Mouse (Mus musculus) MEL (cell line): ENCODE data around the gene Ddi2. TPM values are rescaled to one million over a fixed set of nuclear protein-coding genes. Genes with fewer than 3 reads are reported as not detected.

Source experiments
- DNase-seq: peaks from one replicate; pipeline ENCODE4 v3.0.0; 2011; ENCODE audit warnings: low read depth, low spot score
- H3K27ac ChIP-seq: 2 replicates; pipeline ENCODE4 v1.5.1; 2012; ENCODE audit warnings: low read depth, mild to moderate bottlenecking, control low read depth, low read length, moderate library complexity; ENCODE audit not compliant: control insufficient read depth
- H3K27me3 ChIP-seq, 2 experiments: fragments of 150-350 bp in 1 of 2; sonication (generic) in 1 of 2; 2 replicates each; pipeline ENCODE4 v1.6.1; 2012; ENCODE audit warnings: low read length in 2 of 2, mild to moderate bottlenecking in 2 of 2, improper control_type of control experiment in 1 of 2, moderate library complexity in 1 of 2; ENCODE audit not compliant: insufficient read depth in 2 of 2, control insufficient read depth in 1 of 2
- H3K36me3 ChIP-seq, 2 experiments: 2 replicates each; pipeline ENCODE4 v1.6.1; 2012 to 2014; ENCODE audit warnings: low read length in 2 of 2, improper control_type of control experiment in 1 of 2, inconsistent platforms in 1 of 2, mild to moderate bottlenecking in 1 of 2; ENCODE audit not compliant: insufficient read depth in 2 of 2, control insufficient read depth in 1 of 2
- H3K4me1 ChIP-seq, 2 experiments: fragments of 150-350 bp in 1 of 2; sonication (generic) in 1 of 2; 2 replicates each; pipeline ENCODE4 v1.6.1; 2012; ENCODE audit warnings: low read length in 2 of 2, improper control_type of control experiment in 1 of 2, mild to moderate bottlenecking in 1 of 2; ENCODE audit not compliant: insufficient read depth in 2 of 2, control insufficient read depth in 1 of 2
- H3K4me3 ChIP-seq, 2 experiments: fragments of 150-350 bp in 1 of 2; sonication (generic) in 1 of 2; 2 replicates each; pipeline ENCODE4 v1.5.1; 2012; ENCODE audit warnings: low read depth in 2 of 2, low read length in 2 of 2, mild to moderate bottlenecking in 2 of 2, moderate library complexity in 2 of 2, control low read depth in 1 of 2, improper control_type of control experiment in 1 of 2; ENCODE audit not compliant: control insufficient read depth in 1 of 2, insufficient read depth in 1 of 2
- H3K79me2 ChIP-seq: 2 replicates; pipeline ENCODE4 v1.6.1; 2012; ENCODE audit warnings: mild to moderate bottlenecking, low read length, moderate library complexity; ENCODE audit not compliant: control insufficient read depth, poor library complexity, insufficient read depth
- H3K9ac ChIP-seq: 2 replicates; pipeline ENCODE4 v1.6.1; 2012; ENCODE audit warnings: low read depth, mild to moderate bottlenecking, control low read depth, low read length, moderate library complexity; ENCODE audit not compliant: control insufficient read depth, poor library complexity, severe bottlenecking
- H3K9me3 ChIP-seq: fragments of 150-350 bp; sonication (generic); replicated peaks from 2 replicates; pipeline ENCODE4 v1.6.1; 2012; ENCODE audit warnings: mild to moderate bottlenecking, low read length, improper control_type of control experiment, moderate library complexity; ENCODE audit not compliant: insufficient read depth
- CHD1 ChIP-seq: IDR thresholded peaks from 2 replicates; pipeline ENCODE4 v1.6.1; 2012; ENCODE audit warnings: low read depth, mild to moderate bottlenecking, inconsistent platforms, low read length, improper control_type of control experiment
- CHD2 ChIP-seq: IDR thresholded peaks from 2 replicates; pipeline ENCODE4 v1.6.1; 2011; ENCODE audit warnings: low read length, improper control_type of control experiment
- CTCF ChIP-seq, 3 experiments: IDR thresholded peaks in 2 of 3; conservative IDR thresholded peaks in 1 of 3; 2 replicates each; pipeline ENCODE4 v1.5.1; 2011 to 2012; ENCODE audit warnings: low read length in 3 of 3, low read depth in 2 of 3, mild to moderate bottlenecking in 2 of 3, improper control_type of control experiment in 1 of 3, inconsistent platforms in 1 of 3, mixed read lengths in 1 of 3, moderate library complexity in 1 of 3; ENCODE audit not compliant: control insufficient read depth in 1 of 3, insufficient read depth in 1 of 3, poor library complexity in 1 of 3, severe bottlenecking in 1 of 3
- ELF1 ChIP-seq: IDR thresholded peaks from 2 replicates; pipeline ENCODE4 v1.6.1; 2014; ENCODE audit warnings: low read depth, mild to moderate bottlenecking, inconsistent platforms, low read length, improper control_type of control experiment, moderate library complexity
- GABPA ChIP-seq: IDR thresholded peaks from 2 replicates; pipeline ENCODE4 v1.6.1; 2012; ENCODE audit warnings: low read depth, mild to moderate bottlenecking, inconsistent platforms, low read length, improper control_type of control experiment, moderate library complexity
- HCFC1 ChIP-seq: IDR thresholded peaks from 2 replicates; pipeline ENCODE4 v1.6.1; 2012; ENCODE audit warnings: low read depth, mild to moderate bottlenecking, inconsistent platforms, low read length, improper control_type of control experiment, moderate library complexity
- JUND ChIP-seq: IDR thresholded peaks from 2 replicates; pipeline ENCODE4 v1.6.1; 2011; ENCODE audit warnings: low read depth, mild to moderate bottlenecking, improper control_type of control experiment, low read length
- MAFK ChIP-seq: IDR thresholded peaks from 2 replicates; pipeline ENCODE4 v1.6.1; 2011; ENCODE audit warnings: low read depth, mild to moderate bottlenecking, low read length, improper control_type of control experiment, borderline replicate concordance
- MAX ChIP-seq: IDR thresholded peaks from 2 replicates; pipeline ENCODE4 v1.6.1; 2011; ENCODE audit warnings: low read length, improper control_type of control experiment
- MAZ ChIP-seq: IDR thresholded peaks from 2 replicates; pipeline ENCODE4 v1.6.1; 2012; ENCODE audit warnings: low read depth, mild to moderate bottlenecking, inconsistent platforms, low read length, improper control_type of control experiment
- MEF2A ChIP-seq: IDR thresholded peaks from 2 replicates; pipeline ENCODE4 v1.6.1; 2014; ENCODE audit warnings: low read depth, mild to moderate bottlenecking, inconsistent platforms, low read length, improper control_type of control experiment; ENCODE audit not compliant: poor library complexity, insufficient replicate concordance, severe bottlenecking; ENCODE audit errors: extremely low read depth
- POLR2AphosphoS2 ChIP-seq: IDR thresholded peaks from 2 replicates; pipeline ENCODE4 v1.6.1; 2011; ENCODE audit warnings: low read length, improper control_type of control experiment
- POLR2AphosphoS5 ChIP-seq: IDR thresholded peaks from 2 replicates; pipeline ENCODE4 v1.6.1; 2012; ENCODE audit warnings: low read depth, borderline replicate concordance, mild to moderate bottlenecking, inconsistent platforms, low read length, moderate library complexity, mixed read lengths
- RCOR1 ChIP-seq: IDR thresholded peaks from 2 replicates; pipeline ENCODE4 v1.6.1; 2012; ENCODE audit warnings: low read depth, mild to moderate bottlenecking, inconsistent platforms, low read length, improper control_type of control experiment
- SMC3 ChIP-seq: IDR thresholded peaks from 2 replicates; pipeline ENCODE4 v1.6.1; 2011; ENCODE audit warnings: low read depth, low read length, improper control_type of control experiment
- TBP ChIP-seq: IDR thresholded peaks from 2 replicates; pipeline ENCODE4 v1.8.0; 2011; ENCODE audit warnings: low read depth, low read length, improper control_type of control experiment
- USF2 ChIP-seq, 2 experiments: IDR thresholded peaks; 2 replicates each; pipeline ENCODE4 v1.6.1; 2011 to 2012; ENCODE audit warnings: improper control_type of control experiment in 2 of 2, low read length in 2 of 2, borderline replicate concordance in 1 of 2, inconsistent platforms in 1 of 2, low read depth in 1 of 2, mild to moderate bottlenecking in 1 of 2; ENCODE audit not compliant: insufficient read depth in 1 of 2
- ZMIZ1 ChIP-seq: IDR thresholded peaks from 2 replicates; pipeline ENCODE4 v1.6.1; 2012; ENCODE audit warnings: low read depth, mild to moderate bottlenecking, inconsistent platforms, low read length, improper control_type of control experiment, moderate library complexity
- ZNF384 ChIP-seq: IDR thresholded peaks from 2 replicates; pipeline ENCODE4 v1.6.1; 2012; ENCODE audit warnings: low read depth, mild to moderate bottlenecking, inconsistent platforms, low read length, improper control_type of control experiment
- polyA plus RNA-seq, 2 experiments: library from polyadenylated mRNA; stranded (reverse) in 1 of 2; unstranded in 1 of 2; fragments of >175 nt in 1 of 2; fragments of >200 nt in 1 of 2; gene quantifications; 2 replicates each; pipeline versions ENCODE4 v1.2.1 to v1.2.4; 2012; ENCODE audit warnings: low replicate concordance in 2 of 2, low read depth in 1 of 2; ENCODE audit not compliant: insufficient read length in 2 of 2, insufficient read depth in 1 of 2, missing spikeins in 1 of 2
- total RNA-seq: library from RNA; depleted of rRNA; stranded (reverse); fragments of 300-350 nt; gene quantifications from 2 replicates; pipeline ENCODE4 v1.2.3, GENCODE M21; 2012

The Ddi2 gene
- total and polyA plus RNA-seq, 3 experiments, result 40.7 to 42.8 TPM; not detected in 1

- no peaks in the 10 kb centered on the region for H3K27me3 ChIP-seq
- no peaks in the 10 kb centered on the region for H3K9me3 ChIP-seq
- TF ChIP-seq POLR2AphosphoS2, result no peak
- no peak for TF ChIP-seq ZMIZ1
- no peak for TF ChIP-seq TBP
- TF ChIP-seq USF2 (IDR thresholded peaks at IDR 0.05; ENCODE audit: borderline replicate concordance in 1 of 2, insufficient read depth in 1 of 2, low read depth in 1 of 2, low read length in 2 of 2), result no peak
- no peak for TF ChIP-seq ELF1
- TF ChIP-seq POLR2AphosphoS5, result no peak
- TF ChIP-seq MAX, result no peak
- TF ChIP-seq MEF2A, result no peak
- TF ChIP-seq SMC3, result no peak
- TF ChIP-seq ZNF384, result no peak
- TF ChIP-seq HCFC1, result no peak
- no peak overlapping the region for H3K9ac ChIP-seq
- no peak overlapping the region for H3K27ac ChIP-seq
- no peaks in the 10 kb centered on the region for H3K79me2 ChIP-seq
- H3K4me1 ChIP-seq, result peaks cover 0 to 5% of the 10 kb centered on the region in 2 experiments; a peak in 1 of 4 replicates
- DNase-seq, result no peak
- H3K4me3 ChIP-seq, result no peak overlapping the region
- H3K36me3 ChIP-seq, result no peaks in the 10 kb centered on the region; a peak in 1 of 4 replicates
Measured at GRCm38 (mm10) chr4:141736856-141737255, 13.6 kb upstream of the Ddi2 start.

GRCm38 (mm10) chr4:141735206-141735560, 12.0 kb upstream of the Ddi2 start:
- no peaks in the 10 kb centered on the region for H3K9me3 ChIP-seq
- no peak overlapping the region for H3K9ac ChIP-seq
- no peak overlapping the region for H3K4me3 ChIP-seq
- TF ChIP-seq MAZ (no peak), JUND (no peak), ZNF384 (no peak), RCOR1 (no peak), CHD2 (no peak), MAFK (no peak), CTCF (IDR thresholded peaks at IDR 0.05 in 2 of 3, conservative IDR thresholded peaks at IDR 0.05 in 1 of 3; ENCODE audit: control insufficient read depth in 1 of 3, insufficient read depth in 1 of 3, low read depth in 2 of 3, low read length in 3 of 3, poor library complexity in 1 of 3, severe bottlenecking in 1 of 3) (no peak), CHD1 (no peak), GABPA (no peak)
- H3K4me1 ChIP-seq, result peaks cover 0 to 13% of the 10 kb centered on the region in 2 experiments; a peak in 2 of 4 replicates
- H3K27ac ChIP-seq, result no peak overlapping the region
- peaks cover 0 to 4% of the 10 kb centered on the region in 2 experiments; a peak in 2 of 4 replicates for H3K36me3 ChIP-seq
- H3K79me2 ChIP-seq, result no peaks in the 10 kb centered on the region
- no peaks in the 10 kb centered on the region for H3K27me3 ChIP-seq
- no peak for DNase-seq
